Mouse (Mus musculus): ENCODE results near the gene Alkbh2. TPM values are rescaled to one million over a fixed set of nuclear protein-coding genes. Genes with fewer than 3 reads are reported as not detected.

Alkbh2 gene
- polyA plus RNA-seq (2016; fragmentation: Nextera tagmentation; extraction: Ambion mirVana) = 12.8 and 13.6 TPM in 2 replicates

DNA sequence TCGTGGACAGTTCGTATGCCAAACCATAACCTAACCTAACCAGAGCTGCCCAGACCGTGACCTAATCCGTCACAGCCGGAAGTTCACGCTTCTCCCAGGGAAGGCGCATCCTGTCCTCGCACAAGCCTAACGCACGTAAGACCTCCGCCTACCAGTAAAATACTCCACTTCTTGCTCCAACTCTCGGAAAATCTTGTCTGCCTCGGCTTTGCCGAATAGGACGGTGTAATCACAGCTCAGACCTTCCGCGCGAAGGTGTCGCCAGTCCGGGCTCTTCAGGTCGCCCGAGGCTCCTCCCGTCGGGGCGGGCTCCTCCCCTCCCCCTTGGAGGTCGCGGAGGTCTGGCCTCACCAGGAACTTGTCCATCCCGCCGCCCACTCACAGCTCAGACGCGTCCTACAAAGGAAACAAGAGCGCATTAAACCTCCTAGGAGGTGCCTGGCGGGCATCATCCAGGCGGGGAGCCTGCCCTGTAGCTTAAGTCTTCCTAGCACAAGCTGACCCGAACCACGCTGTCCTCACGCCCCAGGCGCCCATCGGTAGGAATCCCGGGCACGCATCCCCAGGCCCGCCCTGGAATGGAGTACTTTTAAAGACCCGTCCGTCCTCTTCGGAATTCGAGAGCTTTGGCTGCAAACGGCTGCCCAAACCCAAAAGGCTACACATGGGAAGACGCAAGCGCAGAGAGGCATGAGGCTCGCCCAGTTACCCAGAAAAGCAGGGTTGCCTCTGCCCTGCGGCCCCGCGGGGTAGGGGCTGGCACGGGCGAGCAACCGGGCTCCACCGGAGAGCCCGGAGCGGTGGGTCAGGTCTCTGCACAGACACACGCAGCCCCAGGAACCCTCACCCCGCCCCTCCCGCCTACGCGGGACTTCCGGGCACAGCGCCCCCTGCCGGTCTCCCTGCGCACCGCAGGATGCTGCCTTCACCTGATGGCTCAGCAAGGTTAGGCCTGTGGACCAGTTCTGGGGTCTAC is at the start of gene Alkbh2:
Alkbh2 (minus strand) TSS at position 845 of the 976 bp plus-strand sequence.
- Histone ChIP-seq H3K27ac (peak within 1 kb of the TSS; percentile 88), H3K9me3 (no peaks in the 10 kb centered on the region)
- WGBS = under 1% methylated on average over 69 of the region's 69 CpGs

DNA sequence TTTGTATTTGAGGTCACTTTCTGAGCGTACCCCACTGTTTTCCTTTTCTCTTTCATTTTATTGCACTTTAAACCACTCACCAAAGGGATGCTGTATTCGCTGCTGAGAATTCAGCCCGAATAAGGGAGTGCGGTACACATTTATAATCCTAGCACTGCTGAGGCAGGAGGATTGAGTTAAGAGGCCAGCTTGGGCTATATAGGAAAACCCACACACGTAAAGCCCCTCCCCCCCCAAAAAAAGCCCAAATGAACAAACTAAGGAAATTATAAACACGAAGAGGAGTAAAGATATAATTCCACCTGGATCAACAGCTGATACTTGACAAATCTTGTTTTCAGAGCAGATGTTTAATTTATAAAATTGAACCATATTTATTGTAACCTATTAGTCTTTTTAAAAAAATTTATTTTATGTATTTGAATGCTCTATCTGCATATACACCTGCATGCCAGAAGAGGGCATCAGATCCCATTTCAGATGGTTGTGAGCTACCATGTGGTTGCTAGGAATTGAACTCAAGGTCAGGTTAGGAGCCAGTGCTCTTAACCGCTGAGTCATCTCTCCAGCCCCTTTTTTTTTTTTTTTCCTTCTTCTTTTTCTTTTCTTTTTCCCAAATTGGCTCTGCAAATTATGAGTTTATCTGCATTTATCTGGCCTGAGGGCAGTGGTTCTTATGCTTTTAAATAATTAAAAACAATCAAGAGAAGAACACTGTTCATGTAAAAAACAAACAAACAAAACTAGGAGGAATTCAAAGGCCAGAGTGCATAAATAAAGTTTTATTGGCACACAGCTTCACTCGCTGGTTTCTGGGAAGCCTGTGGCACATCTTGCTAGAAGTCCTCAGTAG is 48.8 kb upstream of the Alkbh2 start:
- H3K4me1 ChIP-seq = peaks cover 23% of the 10 kb centered on the region
- peak overlapping the region; percentile 66 for H3K4me3 ChIP-seq
- H3K9me3 ChIP-seq = no peaks in the 10 kb centered on the region
- no peaks in the 10 kb centered on the region for H3K36me3 ChIP-seq (replicated peaks)
- H3K27ac ChIP-seq = no peak overlapping the region
- 59% methylated on average over 8 of the region's 8 CpGs for WGBS
- peaks cover 24% of the 10 kb centered on the region for H3K27me3 ChIP-seq (ENCODE audit: poor library complexity, severe bottlenecking)
- no peak for DNase-seq (ENCODE audit: extremely low spot score, low spot score)

More for the DNA sequence above, at the start of gene Alkbh2:
- Histone ChIP-seq H3K4me3 (peak within 1 kb of the TSS; percentile 64), H3K36me3 (replicated peaks) (peaks cover 48% of the 10 kb centered on the region), H3K27me3 (ENCODE audit: poor library complexity, severe bottlenecking) (no peaks in the 10 kb centered on the region), H3K4me1 (peaks cover 49% of the 10 kb centered on the region)
- peak; percentile 92 for DNase-seq (ENCODE audit: extremely low spot score, low spot score)

DNA sequence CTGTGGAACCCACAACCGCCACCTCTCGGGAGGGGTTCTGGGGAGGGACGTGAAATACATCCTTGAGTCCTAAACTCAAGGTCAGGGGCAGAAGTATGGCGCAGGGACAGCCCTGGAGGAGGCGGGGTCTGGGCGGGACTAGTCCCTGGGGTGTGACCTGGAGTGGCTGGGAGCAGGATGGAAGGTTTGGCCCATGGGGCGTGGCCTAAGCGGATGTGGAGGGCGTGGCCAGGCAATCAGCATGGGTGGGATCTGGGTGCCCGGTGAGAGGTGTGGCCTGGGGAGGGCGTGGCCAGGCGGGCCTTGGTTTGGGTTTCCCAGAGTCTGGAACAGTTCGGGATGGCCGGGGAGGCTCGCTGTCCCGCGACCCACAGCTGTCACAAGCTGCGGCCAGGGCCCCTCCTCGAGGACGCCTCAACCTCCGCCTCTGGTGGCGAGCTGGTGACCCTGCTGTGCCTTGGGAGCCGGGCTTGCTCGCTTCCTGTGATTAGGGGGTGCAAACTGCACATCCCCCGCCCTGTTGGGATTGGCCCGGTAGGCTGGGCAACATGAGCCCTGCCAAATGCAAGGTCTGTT is 47.7 kb upstream of the Alkbh2 start:
- no peaks in the 10 kb centered on the region for H3K9me3 ChIP-seq
- H3K4me3 ChIP-seq = peak overlapping the region; percentile 66
- no peaks in the 10 kb centered on the region for H3K36me3 ChIP-seq (replicated peaks)
- 0% methylated on average over 26 of the region's 26 CpGs for WGBS
- peak overlapping the region; percentile 70 for H3K27ac ChIP-seq
- peak; percentile 97 for DNase-seq (ENCODE audit: extremely low spot score, low spot score)
- peaks cover 24% of the 10 kb centered on the region for H3K27me3 ChIP-seq (ENCODE audit: poor library complexity, severe bottlenecking)
- H3K4me1 ChIP-seq = peaks cover 23% of the 10 kb centered on the region

- DNase-seq (ENCODE audit: extremely low spot score, low spot score) = peak; percentile 69
- Histone ChIP-seq H3K36me3 (replicated peaks) (no peaks in the 10 kb centered on the region), H3K9me3 (no peaks in the 10 kb centered on the region), H3K4me1 (peaks cover 23% of the 10 kb centered on the region), H3K27me3 (ENCODE audit: poor library complexity, severe bottlenecking) (peaks cover 24% of the 10 kb centered on the region), H3K27ac (no peak overlapping the region), H3K4me3 (peak overlapping the region; percentile 11; the same call in 1 of the 2 replicates)
- 14% methylated on average over 16 of the region's 16 CpGs for WGBS
Observed at GRCm38 (mm10) chr5:114174639-114175038, 46.6 kb upstream of the Alkbh2 start.

- Histone ChIP-seq H3K9me3 (no peaks in the 10 kb centered on the region), H3K27ac (no peak overlapping the region), H3K27me3 (ENCODE audit: poor library complexity, severe bottlenecking) (peaks cover 24% of the 10 kb centered on the region), H3K4me1 (peaks cover 23% of the 10 kb centered on the region), H3K36me3 (replicated peaks) (no peaks in the 10 kb centered on the region), H3K4me3 (0 out of 2 replicates have a peak overlapping the region, but pooled peaks have one; percentile 19)
- 40% methylated on average over 16 of the region's 16 CpGs for WGBS
- no peak for DNase-seq (ENCODE audit: extremely low spot score, low spot score)
Observed at GRCm38 (mm10) chr5:114173877-114174581, 46.0 kb upstream of the Alkbh2 start.

DNA sequence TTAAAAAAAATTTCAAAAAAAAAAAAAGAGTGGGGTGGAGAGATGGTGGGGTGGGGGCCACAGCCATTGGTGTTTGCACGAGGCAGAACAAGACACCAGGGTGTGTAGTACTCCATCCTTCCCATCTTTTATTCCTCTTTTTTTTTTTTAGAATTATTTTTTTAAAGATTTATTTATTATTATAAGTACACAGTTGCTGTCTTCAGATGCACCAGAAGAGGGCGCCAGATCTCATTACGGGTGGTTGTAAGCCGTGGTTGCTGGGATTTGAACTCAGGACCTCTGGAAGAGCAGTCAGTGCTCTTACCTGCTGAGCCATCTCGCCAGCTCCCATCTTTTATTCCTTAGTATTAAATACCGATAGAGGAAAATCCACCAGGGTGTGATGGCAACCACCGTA is 45.4 kb upstream of the Alkbh2 start:
- no peak for DNase-seq (ENCODE audit: extremely low spot score, low spot score)
- Histone ChIP-seq H3K27ac (no peak overlapping the region), H3K4me3 (no peak overlapping the region), H3K27me3 (ENCODE audit: poor library complexity, severe bottlenecking) (peaks cover 24% of the 10 kb centered on the region), H3K9me3 (no peaks in the 10 kb centered on the region), H3K36me3 (replicated peaks) (no peaks in the 10 kb centered on the region), H3K4me1 (peaks cover 23% of the 10 kb centered on the region)
- 72% methylated on average over 7 of the region's 7 CpGs for WGBS

- DNase-seq (ENCODE audit: extremely low spot score, low spot score) = no peak
- WGBS = 89% methylated on average over 3 of the region's 3 CpGs
- Histone ChIP-seq H3K4me3 (no peak overlapping the region), H3K27ac (no peak overlapping the region), H3K9me3 (no peaks in the 10 kb centered on the region), H3K27me3 (ENCODE audit: poor library complexity, severe bottlenecking) (peaks cover 24% of the 10 kb centered on the region), H3K4me1 (peaks cover 23% of the 10 kb centered on the region), H3K36me3 (replicated peaks) (no peaks in the 10 kb centered on the region)
Observed at GRCm38 (mm10) chr5:114172936-114173335, 44.9 kb upstream of the Alkbh2 start.

- H3K27me3 ChIP-seq (ENCODE audit: poor library complexity, severe bottlenecking) = peaks cover 12% of the 10 kb centered on the region
- WGBS = 81% methylated on average over 7 of the region's 7 CpGs
- H3K27ac ChIP-seq = no peak overlapping the region
- no peaks in the 10 kb centered on the region for H3K36me3 ChIP-seq (replicated peaks)
- H3K4me3 ChIP-seq = no peak overlapping the region
- H3K4me1 ChIP-seq = peaks cover 10% of the 10 kb centered on the region
- no peaks in the 10 kb centered on the region for H3K9me3 ChIP-seq
- no peak for DNase-seq (ENCODE audit: extremely low spot score, low spot score)
Observed at GRCm38 (mm10) chr5:114170345-114170744, 42.3 kb upstream of the Alkbh2 start.

GRCm38 (mm10) chr5:114163117-114163696 is 35.2 kb upstream of the Alkbh2 start:
- WGBS = 82% methylated on average over 6 of the region's 6 CpGs
- no peaks in the 10 kb centered on the region for H3K27me3 ChIP-seq (ENCODE audit: poor library complexity, severe bottlenecking)
- no peak overlapping the region for H3K27ac ChIP-seq
- DNase-seq (ENCODE audit: extremely low spot score, low spot score) = no peak
- H3K36me3 ChIP-seq (replicated peaks) = no peaks in the 10 kb centered on the region
- H3K4me1 ChIP-seq = no peaks in the 10 kb centered on the region
- no peak overlapping the region for H3K4me3 ChIP-seq
- H3K9me3 ChIP-seq = no peaks in the 10 kb centered on the region

DNA sequence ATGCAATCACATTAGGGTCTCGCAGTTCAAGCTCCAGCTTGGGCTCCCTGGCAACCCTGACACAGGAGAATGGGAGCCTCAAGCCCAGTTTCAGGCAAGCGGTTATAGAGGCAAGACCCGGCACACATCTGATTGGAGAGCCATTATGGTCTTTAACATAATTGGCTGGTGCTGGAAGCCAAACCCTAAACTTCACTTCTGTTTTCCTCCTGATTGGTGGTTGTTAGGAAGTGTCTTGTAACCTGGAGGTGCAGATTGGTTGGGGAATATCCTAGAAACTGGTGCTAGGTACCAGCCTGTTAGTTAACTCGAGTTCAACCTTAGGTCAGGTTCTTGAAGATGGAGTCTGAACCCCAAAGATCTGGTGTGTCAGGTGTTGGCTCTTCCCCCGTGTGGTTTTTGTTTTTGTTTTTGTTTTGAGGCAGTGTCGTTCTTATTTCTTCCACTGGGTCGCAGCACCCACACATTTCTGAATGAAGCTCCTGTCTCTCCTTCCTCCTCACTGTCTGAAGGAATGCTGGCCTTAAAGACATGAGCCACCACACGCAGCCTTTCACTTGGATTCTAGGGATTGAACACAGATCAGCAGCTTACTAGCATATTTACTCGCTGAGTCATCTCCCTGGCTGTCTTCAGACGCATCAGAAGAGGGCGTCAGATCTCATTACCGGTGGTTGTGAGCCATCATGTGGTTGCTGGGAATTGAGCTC is 34.2 kb upstream of the Alkbh2 start:
- H3K4me3 ChIP-seq = no peak overlapping the region
- no peaks in the 10 kb centered on the region for H3K27me3 ChIP-seq (ENCODE audit: poor library complexity, severe bottlenecking)
- H3K9me3 ChIP-seq = no peaks in the 10 kb centered on the region
- WGBS = 60% methylated on average over 12 of the region's 12 CpGs
- peaks cover under 1% of the 10 kb centered on the region; the same call in 1 of the 2 replicates for H3K4me1 ChIP-seq
- H3K27ac ChIP-seq = no peak overlapping the region
- H3K36me3 ChIP-seq (replicated peaks) = no peaks in the 10 kb centered on the region
- DNase-seq (ENCODE audit: extremely low spot score, low spot score) = no peak

DNA sequence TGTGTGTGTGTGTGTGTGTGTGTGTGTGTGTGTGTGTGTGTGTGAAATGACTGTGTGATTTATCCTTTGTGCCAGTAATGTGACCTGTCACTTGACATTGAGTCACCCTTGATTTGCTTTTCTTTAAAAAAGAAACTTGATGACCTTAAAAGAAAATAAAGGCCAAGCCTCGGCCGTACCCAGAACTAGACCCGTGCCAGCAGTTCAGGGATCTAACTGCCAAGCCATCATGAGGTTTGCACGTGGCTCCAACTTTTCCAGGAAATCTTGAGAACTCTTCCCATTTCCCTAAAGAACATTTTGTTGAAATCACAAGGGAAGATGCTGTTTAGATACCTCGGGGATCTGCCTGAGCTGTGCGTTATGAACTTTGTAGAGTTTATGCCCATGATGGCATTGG is 33.4 kb upstream of the Alkbh2 start:
- no peaks in the 10 kb centered on the region for H3K9me3 ChIP-seq
- H3K27ac ChIP-seq = no peak overlapping the region
- H3K36me3 ChIP-seq (replicated peaks) = no peaks in the 10 kb centered on the region
- no peaks in the 10 kb centered on the region for H3K27me3 ChIP-seq (ENCODE audit: poor library complexity, severe bottlenecking)
- WGBS = 90% methylated on average over 6 of the region's 6 CpGs
- peaks cover 3% of the 10 kb centered on the region; the same call in 1 of the 2 replicates for H3K4me1 ChIP-seq
- no peak overlapping the region for H3K4me3 ChIP-seq
- no peak for DNase-seq (ENCODE audit: extremely low spot score, low spot score)

All from forebrain, embryonic 10.5 days (tissue).